Mouse (Mus musculus) kidney, embryonic 15.5 days (tissue): ENCODE data around the gene Leng1. TPM values are rescaled to one million over a fixed set of nuclear protein-coding genes. Genes with fewer than 3 reads are reported as not detected.
"Not testable (repeated sequence)": the region's sequence is repeated elsewhere in the genome, so short reads cannot be mapped to it uniquely, and the experiment has no call there.

Experiments used
- ATAC-seq: fragments of 200-750 bp; cut with Nextera tagmentation; replicated peaks from 2 replicates; pipeline ENCODE4 v1.8.0; 2017; ENCODE audit warnings: moderate TSS enrichment; ENCODE audit not compliant: low FRiP score
- H3K27ac ChIP-seq: fragments of 300-500 bp; sonication (generic); 2 replicates; pipeline ENCODE4 v1.5.1; 2015; ENCODE audit warnings: mild to moderate bottlenecking, inconsistent platforms
- H3K27me3 ChIP-seq: fragments of 300-500 bp; sonication (generic); 2 replicates; pipeline ENCODE4 v1.6.1; 2015; ENCODE audit warnings: inconsistent platforms
- H3K36me3 ChIP-seq: fragments of 300-500 bp; sonication (generic); 2 replicates; pipeline ENCODE4 v1.6.1; 2015; ENCODE audit warnings: inconsistent platforms
- H3K4me1 ChIP-seq: fragments of 300-500 bp; sonication (generic); 2 replicates; pipeline ENCODE4 v1.6.1; 2015; ENCODE audit warnings: inconsistent platforms
- H3K4me2 ChIP-seq: fragments of 300-500 bp; sonication (generic); 2 replicates; pipeline ENCODE4 v1.6.1; 2015; ENCODE audit warnings: moderate library complexity, mild to moderate bottlenecking, inconsistent platforms
- H3K4me3 ChIP-seq: fragments of 300-500 bp; sonication (generic); replicated peaks from 2 replicates; pipeline ENCODE4 v1.5.1; 2015; ENCODE audit warnings: mild to moderate bottlenecking, inconsistent platforms
- H3K9ac ChIP-seq: fragments of 300-500 bp; sonication (generic); 2 replicates; pipeline ENCODE4 v1.6.1; 2015; ENCODE audit warnings: mild to moderate bottlenecking, inconsistent platforms
- H3K9me3 ChIP-seq: fragments of 300-500 bp; sonication (generic); replicated peaks from 2 replicates; pipeline ENCODE4 v1.6.1; 2016; ENCODE audit warnings: inconsistent platforms
- WGBS: fragments of 180-500 bp; shearing (Covaris S2); methylation state at CpG from one replicate; pipeline ENCODE4 v1.1.7; 2015; ENCODE audit warnings: mixed read lengths; 5-methylcytosine and 5-hydroxymethylcytosine counted together
- polyA plus RNA-seq: library from polyadenylated mRNA; unstranded; fragments of >200 nt; fragmentation: Nextera tagmentation; extraction: Ambion mirVana; gene quantifications from 2 replicates; pipeline ENCODE4 v1.2.1, GENCODE M21; 2015

Leng1 gene
- polyA plus RNA-seq, 1 experiment from 2014 or later: 18.7 TPM

- peak within 1 kb of the TSS; percentile 81 for H3K4me3 ChIP-seq
- 1% methylated on average over 42 of the region's 42 CpGs for WGBS
- no peaks in the 10 kb centered on the region for H3K9me3 ChIP-seq
- peak within 1 kb of the TSS; percentile 96 for H3K27ac ChIP-seq
- H3K4me1 ChIP-seq: peaks cover 20% of the 10 kb centered on the region
- ATAC-seq: peak; percentile 94
- H3K4me2 ChIP-seq: peak within 1 kb of the TSS; percentile 82
- H3K36me3 ChIP-seq: peaks cover 62% of the 10 kb centered on the region
- no peaks in the 10 kb centered on the region for H3K27me3 ChIP-seq
- H3K9ac ChIP-seq: peak within 1 kb of the TSS; percentile 81
These were observed 38.3 kb upstream of the Leng1 start, which contains the start of gene Rps9 for GRCm38 (mm10) chr7:3703879-3704441. Rps9 (plus strand) TSS chr7:3703993.

- H3K4me2 ChIP-seq: peak overlapping the region; percentile 82
- H3K4me1 ChIP-seq: peaks cover 20% of the 10 kb centered on the region
- peak overlapping the region; percentile 96 for H3K27ac ChIP-seq
- peak overlapping the region; percentile 49 for H3K9ac ChIP-seq
- H3K9me3 ChIP-seq: no peaks in the 10 kb centered on the region
- H3K36me3 ChIP-seq: peaks cover 68% of the 10 kb centered on the region
- peak overlapping the region; percentile 81 for H3K4me3 ChIP-seq
- no peaks in the 10 kb centered on the region for H3K27me3 ChIP-seq
- ATAC-seq: peak; percentile 49
- 22% methylated on average over 6 of the region's 6 CpGs for WGBS
These were observed 37.7 kb upstream of the Leng1 start for GRCm38 (mm10) chr7:3703148-3703878.

GRCm38 (mm10) chr7:3698471-3698870 is 32.8 kb upstream of the Leng1 start:
- peaks cover 12% of the 10 kb centered on the region for H3K4me1 ChIP-seq
- 95% methylated on average over 6 of the region's 6 CpGs for WGBS
- no peak overlapping the region for H3K4me2 ChIP-seq
- no peak for ATAC-seq
- no peak overlapping the region for H3K9ac ChIP-seq
- H3K36me3 ChIP-seq: peaks cover 64% of the 10 kb centered on the region
- H3K4me3 ChIP-seq: no peak overlapping the region
- no peak overlapping the region for H3K27ac ChIP-seq
- no peaks in the 10 kb centered on the region for H3K27me3 ChIP-seq
- H3K9me3 ChIP-seq: no peaks in the 10 kb centered on the region

- H3K27me3 ChIP-seq, H3K9me3 ChIP-seq, ATAC-seq: not testable (repeated sequence)
- Histone ChIP-seq H3K9ac (peak overlapping the region; percentile 90), H3K27ac (peak overlapping the region; percentile 99), H3K4me1 (peaks cover 25% of the 10 kb centered on the region), H3K4me3 (peak overlapping the region; percentile 76), H3K36me3 (peaks cover 54% of the 10 kb centered on the region), H3K4me2 (peak overlapping the region; percentile 90)
- 2% methylated on average over 9 of the region's 9 CpGs for WGBS
These were observed 29.3 kb upstream of the Leng1 start for GRCm38 (mm10) chr7:3694949-3695305.

- WGBS: 1% methylated on average over 46 of the region's 55 CpGs
- ATAC-seq: peak; percentile 72
- Histone ChIP-seq H3K4me3 (peak overlapping the region; percentile 76), H3K27ac (peak overlapping the region; percentile 99), H3K4me2 (peak overlapping the region; percentile 90), H3K36me3 (peaks cover 50% of the 10 kb centered on the region), H3K27me3 (no peaks in the 10 kb centered on the region), H3K4me1 (peaks cover 25% of the 10 kb centered on the region), H3K9me3 (no peaks in the 10 kb centered on the region), H3K9ac (peak overlapping the region; percentile 90)
These were observed 28.7 kb upstream of the Leng1 start for GRCm38 (mm10) chr7:3694076-3694948.

GRCm38 (mm10) chr7:3693809-3694075 is 28.1 kb upstream of the Leng1 start:
- Histone ChIP-seq H3K4me1 (peaks cover 25% of the 10 kb centered on the region), H3K27ac (peak overlapping the region; percentile 99), H3K9me3 (no peaks in the 10 kb centered on the region), H3K9ac (peak overlapping the region; percentile 90), H3K4me2 (peak overlapping the region; percentile 90), H3K4me3 (peak overlapping the region; percentile 76), H3K27me3 (no peaks in the 10 kb centered on the region), H3K36me3 (peaks cover 44% of the 10 kb centered on the region)
- under 1% methylated on average over 18 of the region's 18 CpGs for WGBS
- no peak for ATAC-seq

- H3K9me3 ChIP-seq: no peaks in the 10 kb centered on the region
These were observed 27.6 kb upstream of the Leng1 start, which contains the start of gene Mboat7 for GRCm38 (mm10) chr7:3692987-3693808. Mboat7 (minus strand) TSS chr7:3693523.

GRCm38 (mm10) chr7:3692382-3692986 is 26.8 kb upstream of the Leng1 start, which contains the start of gene Tsen34:
Tsen34 (plus strand) TSS chr7:3692863.
- no peaks in the 10 kb centered on the region for H3K9me3 ChIP-seq
- H3K4me1 ChIP-seq: peaks cover 25% of the 10 kb centered on the region
- peak within 1 kb of the TSS; percentile 90 for H3K9ac ChIP-seq
- ATAC-seq: peak; percentile 67
- peak within 1 kb of the TSS; percentile 99 for H3K27ac ChIP-seq
- H3K27me3 ChIP-seq: no peaks in the 10 kb centered on the region
- H3K4me3 ChIP-seq: peak within 1 kb of the TSS; percentile 76
- H3K4me2 ChIP-seq: peak within 1 kb of the TSS; percentile 90
- under 1% methylated on average over 49 of the region's 49 CpGs for WGBS
- peaks cover 42% of the 10 kb centered on the region for H3K36me3 ChIP-seq

More at GRCm38 (mm10) chr7:3692987-3693808, 27.6 kb upstream of the Leng1 start, which contains the start of gene Mboat7:
- ATAC-seq: peak; percentile 91
- Histone ChIP-seq H3K27ac (peak within 1 kb of the TSS; percentile 99), H3K27me3 (no peaks in the 10 kb centered on the region), H3K4me2 (peak within 1 kb of the TSS; percentile 90), H3K36me3 (peaks cover 43% of the 10 kb centered on the region), H3K4me1 (peaks cover 25% of the 10 kb centered on the region), H3K4me3 (peak within 1 kb of the TSS; percentile 76), H3K9ac (peak within 1 kb of the TSS; percentile 90)
- WGBS: under 1% methylated on average over 55 of the region's 55 CpGs

GRCm38 (mm10) chr7:3691919-3692318 is 26.3 kb upstream of the Leng1 start:
- Histone ChIP-seq H3K4me2 (peak overlapping the region; percentile 90), H3K27me3 (no peaks in the 10 kb centered on the region), H3K4me1 (peaks cover 25% of the 10 kb centered on the region), H3K27ac (peak overlapping the region; percentile 99), H3K4me3 (peak overlapping the region; percentile 76), H3K9me3 (no peaks in the 10 kb centered on the region), H3K9ac (peak overlapping the region; percentile 90), H3K36me3 (peaks cover 42% of the 10 kb centered on the region)
- 18% methylated on average over 3 of the region's 3 CpGs for WGBS
- no peak for ATAC-seq

- Histone ChIP-seq H3K4me2 (no peak overlapping the region), H3K9ac (no peak overlapping the region), H3K9me3 (no peaks in the 10 kb centered on the region), H3K4me1 (no peaks in the 10 kb centered on the region), H3K36me3 (peaks cover 75% of the 10 kb centered on the region), H3K27me3 (no peaks in the 10 kb centered on the region), H3K4me3 (no peak overlapping the region), H3K27ac (no peak overlapping the region)
- WGBS: 86% methylated on average over 31 of the region's 31 CpGs
- ATAC-seq: no peak
These were observed 20.0 kb upstream of the Leng1 start for GRCm38 (mm10) chr7:3685400-3686187.
